Mouse (Mus musculus): ENCODE data around the gene Cpne9. TPM values are rescaled to one million over a fixed set of nuclear protein-coding genes. Genes with fewer than 3 reads are reported as not detected.

The Cpne9 gene
- polyA plus RNA-seq (2014; fragmentation: Nextera tagmentation; extraction: Ambion mirVana), result 0.11 TPM in 1 of 2 replicates, not detected in the other

DNA sequence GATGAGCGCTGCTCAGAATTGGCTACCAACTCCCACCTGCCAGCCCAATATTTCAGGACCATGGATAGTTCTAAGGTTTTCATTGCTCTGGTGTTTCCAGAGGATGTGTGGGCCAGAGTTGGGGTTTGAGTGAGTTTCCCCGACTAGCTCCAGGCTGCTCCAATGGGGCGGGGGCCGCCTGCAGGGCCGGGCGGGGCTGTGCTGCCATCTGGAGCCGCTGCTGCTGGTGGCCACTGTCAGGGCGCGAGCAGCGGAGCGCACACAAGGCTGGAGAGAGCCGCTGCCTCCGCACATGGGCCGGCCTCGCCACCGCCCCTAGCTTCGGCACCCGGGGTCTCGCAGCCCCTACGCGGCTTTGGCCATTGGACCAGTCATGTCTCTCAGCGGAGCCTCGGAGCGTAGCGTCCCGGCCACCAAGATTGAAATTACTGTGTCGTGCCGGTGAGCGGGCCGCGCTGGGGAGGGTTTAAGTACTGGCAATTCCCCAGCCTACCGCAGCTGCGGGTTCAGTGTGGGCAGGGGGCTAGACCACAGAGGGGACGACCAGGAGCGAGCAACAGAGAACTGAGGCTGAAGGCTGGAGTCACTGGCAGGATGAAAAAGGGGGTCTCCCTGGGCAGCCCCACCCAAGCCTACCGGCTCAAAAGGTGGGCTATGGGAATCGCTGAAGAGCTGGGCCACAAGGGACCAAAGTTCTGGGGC, at the start of gene Cpne9:
Cpne9 (plus strand) TSS at position 207 of the 702 bp plus-strand sequence.
- ATAC-seq (ENCODE audit: insufficient number of reproducible peaks, low FRiP score, low TSS enrichment, low read depth) (peak; percentile 73), DNase-seq (ENCODE audit: low spot score) (peak; percentile 75)
- WGBS, result 1% methylated on average over 37 of the region's 37 CpGs
- Histone ChIP-seq H3K27me3 (ENCODE audit: control insufficient read depth, insufficient read depth, low read length) (peaks cover 35% of the 10 kb centered on the region), H3K9me3 (ENCODE audit: control insufficient read depth, low read length) (no peaks in the 10 kb centered on the region), H3K36me3 (ENCODE audit: control insufficient read depth, insufficient read depth, low read length) (peaks cover 3% of the 10 kb centered on the region; the same call in 1 of the 2 replicates), H3K4me1 (ENCODE audit: control insufficient read depth, insufficient read depth, low read length) (peaks cover 3% of the 10 kb centered on the region; the same call in 1 of the 2 replicates), H3K27ac (replicated peaks; ENCODE audit: low read depth, low read length) (no peak within 1 kb of the TSS), H3K9ac (ENCODE audit: low read length) (no peak within 1 kb of the TSS), H3K4me2 (ENCODE audit: low read depth, severe bottlenecking) (peak within 1 kb of the TSS; percentile 23; the same call in 1 of the 2 replicates), H3K4me3 (ENCODE audit: low read depth, low read length) (no peak within 1 kb of the TSS)

DNA sequence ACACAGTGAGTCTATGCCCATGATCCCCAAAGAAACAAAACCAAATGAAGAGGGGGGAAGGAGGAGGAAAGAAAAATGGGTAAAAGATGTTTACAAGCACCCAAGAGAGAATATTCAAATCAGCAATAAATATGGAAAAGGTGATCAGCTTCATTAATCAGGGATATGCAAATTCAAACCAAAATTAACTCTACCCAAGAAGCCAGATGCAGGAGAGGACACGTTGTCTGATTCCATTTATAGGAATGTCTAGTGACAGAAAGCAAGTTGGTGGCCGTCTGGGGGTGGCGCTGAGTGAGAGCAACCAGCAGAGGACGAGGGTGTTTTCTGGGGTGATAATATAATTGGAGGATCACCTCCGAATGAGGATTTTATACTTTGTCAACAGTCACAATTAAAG, 47.0 kb upstream of the Cpne9 start:
- ATAC-seq (ENCODE audit: insufficient number of reproducible peaks, low FRiP score, low TSS enrichment, low read depth) (no peak), DNase-seq (ENCODE audit: low spot score) (no peak)
- no peak overlapping the region for H3K9ac ChIP-seq (ENCODE audit: low read length)
- 0 out of 2 replicates have a peak, but pooled peaks cover under 1% of the 10 kb centered on the region for H3K36me3 ChIP-seq (ENCODE audit: control insufficient read depth, insufficient read depth, low read length)
- no peak overlapping the region for H3K4me3 ChIP-seq (ENCODE audit: low read depth, low read length)
- H3K27ac ChIP-seq (replicated peaks; ENCODE audit: low read depth, low read length), result no peak overlapping the region
- no peaks in the 10 kb centered on the region for H3K27me3 ChIP-seq (ENCODE audit: control insufficient read depth, insufficient read depth, low read length)
- H3K4me1 ChIP-seq (ENCODE audit: control insufficient read depth, insufficient read depth, low read length), result peaks cover 3% of the 10 kb centered on the region; the same call in 1 of the 2 replicates
- H3K9me3 ChIP-seq (ENCODE audit: control insufficient read depth, low read length), result no peaks in the 10 kb centered on the region
- 66% methylated on average over 5 of the region's 5 CpGs for WGBS
- H3K4me2 ChIP-seq (ENCODE audit: low read depth, severe bottlenecking), result no peak overlapping the region

DNA sequence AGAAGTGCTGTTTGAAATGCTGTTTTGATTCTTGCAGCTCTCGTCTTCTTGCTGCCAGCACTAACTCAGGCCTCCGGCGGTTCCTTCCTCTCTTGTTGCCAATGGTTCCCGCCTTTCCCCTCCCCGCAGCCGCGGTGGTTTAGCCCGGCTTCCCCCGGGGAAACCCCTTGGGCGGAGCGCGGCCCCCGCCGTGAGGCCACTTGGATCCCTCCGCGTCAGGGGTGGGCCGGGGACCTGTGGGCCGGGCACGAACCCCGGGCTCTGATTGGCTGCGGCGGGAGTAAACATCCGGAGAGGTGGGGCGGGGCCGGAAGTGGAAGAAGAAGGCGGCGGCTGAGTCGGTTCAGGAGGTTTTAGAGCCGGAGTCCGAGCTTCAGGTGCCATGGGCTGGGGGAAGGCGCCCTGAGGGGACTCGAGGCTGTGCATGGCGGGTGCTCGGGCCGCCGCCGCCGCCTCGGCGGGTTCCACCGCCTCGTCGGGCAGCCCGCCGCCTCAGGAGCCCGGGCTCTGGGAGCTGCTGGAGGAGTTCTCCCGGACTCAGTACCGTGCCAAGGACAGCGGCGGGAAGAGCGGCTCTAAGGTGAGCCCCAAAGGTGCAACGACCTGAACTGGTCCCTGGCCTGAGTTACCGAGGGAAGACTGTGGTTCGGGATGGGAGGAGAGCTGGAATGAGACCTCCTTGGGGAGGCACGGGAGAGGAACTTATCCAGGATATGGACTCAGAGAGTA, 44.4 kb upstream of the Cpne9 start, which contains the start of gene Mtmr14:
Mtmr14 (plus strand) TSS at position 302 of the 729 bp plus-strand sequence.
- under 1% methylated on average over 50 of the region's 55 CpGs for WGBS
- DNase-seq (ENCODE audit: low spot score), result peak; percentile 100
- Histone ChIP-seq H3K4me2 (ENCODE audit: low read depth, severe bottlenecking) (peak within 1 kb of the TSS; percentile 90), H3K27ac (replicated peaks; ENCODE audit: low read depth, low read length) (no peak within 1 kb of the TSS), H3K4me3 (ENCODE audit: low read depth, low read length) (peak within 1 kb of the TSS; percentile 98), H3K9me3 (ENCODE audit: control insufficient read depth, low read length) (no peaks in the 10 kb centered on the region), H3K36me3 (ENCODE audit: control insufficient read depth, insufficient read depth, low read length) (0 out of 2 replicates have a peak, but pooled peaks cover 2% of the 10 kb centered on the region), H3K4me1 (ENCODE audit: control insufficient read depth, insufficient read depth, low read length) (peaks cover 3% of the 10 kb centered on the region; the same call in 1 of the 2 replicates), H3K27me3 (ENCODE audit: control insufficient read depth, insufficient read depth, low read length) (no peaks in the 10 kb centered on the region), H3K9ac (ENCODE audit: low read length) (peak within 1 kb of the TSS; percentile 81)
- peak; percentile 97 for ATAC-seq (ENCODE audit: insufficient number of reproducible peaks, low FRiP score, low TSS enrichment, low read depth)

DNA sequence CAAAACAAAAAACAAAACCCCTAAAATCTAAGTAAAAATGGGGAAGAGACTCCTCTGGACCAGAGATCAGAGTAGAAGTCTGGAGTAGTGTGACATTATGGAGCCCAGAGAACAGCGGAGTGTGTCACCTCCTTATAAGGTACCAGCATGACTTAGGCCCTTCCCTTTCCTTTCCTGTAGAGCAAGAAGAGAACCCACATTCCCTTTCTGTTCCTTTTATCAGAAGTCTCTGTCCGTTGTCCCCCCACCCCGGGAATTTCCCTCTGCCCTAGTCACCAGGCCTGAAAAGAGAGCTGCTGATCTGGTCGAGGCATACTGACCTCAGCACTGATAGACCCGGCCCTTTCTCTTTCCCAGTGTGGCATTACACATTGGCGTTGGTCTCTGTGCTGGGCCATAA, 43.7 kb upstream of the Cpne9 start:
- Histone ChIP-seq H3K9ac (ENCODE audit: low read length) (peak overlapping the region; percentile 81), H3K4me2 (ENCODE audit: low read depth, severe bottlenecking) (peak overlapping the region; percentile 90), H3K9me3 (ENCODE audit: control insufficient read depth, low read length) (no peaks in the 10 kb centered on the region), H3K27ac (replicated peaks; ENCODE audit: low read depth, low read length) (no peak overlapping the region), H3K4me1 (ENCODE audit: control insufficient read depth, insufficient read depth, low read length) (peaks cover 3% of the 10 kb centered on the region; the same call in 1 of the 2 replicates), H3K4me3 (ENCODE audit: low read depth, low read length) (peak overlapping the region; percentile 98), H3K27me3 (ENCODE audit: control insufficient read depth, insufficient read depth, low read length) (no peaks in the 10 kb centered on the region), H3K36me3 (ENCODE audit: control insufficient read depth, insufficient read depth, low read length) (0 out of 2 replicates have a peak, but pooled peaks cover 2% of the 10 kb centered on the region)
- DNase-seq (ENCODE audit: low spot score) (no peak), ATAC-seq (ENCODE audit: insufficient number of reproducible peaks, low FRiP score, low TSS enrichment, low read depth) (no peak)
- 36% methylated on average over 6 of the region's 6 CpGs for WGBS

DNA sequence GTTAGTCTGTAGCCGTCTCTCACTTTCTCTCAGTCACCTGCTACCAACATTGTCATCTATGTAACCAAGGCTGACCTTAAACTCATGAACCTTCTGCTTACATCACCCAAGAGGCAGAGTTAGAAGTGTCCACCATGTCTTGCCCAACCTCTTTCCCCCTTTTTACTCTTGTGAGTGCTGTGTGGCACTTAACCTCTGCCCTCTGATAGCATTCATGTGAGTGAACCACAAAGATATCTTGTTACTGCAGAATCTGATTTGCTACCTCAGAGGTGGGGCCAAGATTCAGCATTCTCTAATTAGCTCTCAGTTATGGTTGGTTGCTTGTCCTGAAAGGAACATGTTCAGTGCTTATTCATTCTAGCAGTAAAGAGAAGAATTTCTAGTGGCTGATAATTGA, 39.4 kb upstream of the Cpne9 start:
- no peaks in the 10 kb centered on the region for H3K27me3 ChIP-seq (ENCODE audit: control insufficient read depth, insufficient read depth, low read length)
- peaks cover 3% of the 10 kb centered on the region; the same call in 1 of the 2 replicates for H3K4me1 ChIP-seq (ENCODE audit: control insufficient read depth, insufficient read depth, low read length)
- no peak overlapping the region for H3K27ac ChIP-seq (replicated peaks; ENCODE audit: low read depth, low read length)
- 0 out of 2 replicates have a peak, but pooled peaks cover 4% of the 10 kb centered on the region for H3K36me3 ChIP-seq (ENCODE audit: control insufficient read depth, insufficient read depth, low read length)
- no peak overlapping the region for H3K9ac ChIP-seq (ENCODE audit: low read length)
- H3K4me3 ChIP-seq (ENCODE audit: low read depth, low read length), result no peak overlapping the region
- no peak overlapping the region for H3K4me2 ChIP-seq (ENCODE audit: low read depth, severe bottlenecking)
- ATAC-seq (ENCODE audit: insufficient number of reproducible peaks, low FRiP score, low TSS enrichment, low read depth), result no peak
- 97% methylated on average over 1 of the region's 1 CpGs for WGBS
- no peaks in the 10 kb centered on the region for H3K9me3 ChIP-seq (ENCODE audit: control insufficient read depth, low read length)
- DNase-seq (ENCODE audit: low spot score), result no peak

DNA sequence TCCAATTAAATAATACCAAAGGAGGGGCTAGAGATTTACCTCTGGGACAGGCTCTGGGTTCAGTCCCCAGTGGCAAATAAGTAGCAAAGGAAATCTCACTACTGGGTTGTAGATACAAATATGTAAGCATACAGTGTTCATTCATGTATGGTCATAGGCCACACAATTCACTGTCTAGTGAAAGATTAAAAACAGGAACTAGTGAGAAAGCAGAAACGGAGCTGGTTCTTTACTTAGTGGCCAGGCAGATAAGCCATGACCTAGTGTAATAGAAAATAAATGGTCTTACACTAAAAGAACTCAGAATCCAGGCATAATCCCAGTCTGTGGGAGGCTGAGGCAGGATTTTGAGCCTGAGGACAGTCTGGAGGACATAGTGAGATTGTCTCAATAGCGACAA, 36.5 kb upstream of the Cpne9 start:
- no peak for ATAC-seq (ENCODE audit: insufficient number of reproducible peaks, low FRiP score, low TSS enrichment, low read depth)
- no peaks in the 10 kb centered on the region for H3K4me1 ChIP-seq (ENCODE audit: control insufficient read depth, insufficient read depth, low read length)
- WGBS, result 91% methylated on average over 2 of the region's 2 CpGs
- no peak overlapping the region for H3K4me3 ChIP-seq (ENCODE audit: low read depth, low read length)
- H3K9ac ChIP-seq (ENCODE audit: low read length), result no peak overlapping the region
- no peak overlapping the region for H3K4me2 ChIP-seq (ENCODE audit: low read depth, severe bottlenecking)
- no peak for DNase-seq (ENCODE audit: low spot score)
- no peaks in the 10 kb centered on the region for H3K9me3 ChIP-seq (ENCODE audit: control insufficient read depth, low read length)
- H3K36me3 ChIP-seq (ENCODE audit: control insufficient read depth, insufficient read depth, low read length), result 0 out of 2 replicates have a peak, but pooled peaks cover 2% of the 10 kb centered on the region
- H3K27ac ChIP-seq (replicated peaks; ENCODE audit: low read depth, low read length), result no peak overlapping the region
- no peaks in the 10 kb centered on the region for H3K27me3 ChIP-seq (ENCODE audit: control insufficient read depth, insufficient read depth, low read length)

DNA sequence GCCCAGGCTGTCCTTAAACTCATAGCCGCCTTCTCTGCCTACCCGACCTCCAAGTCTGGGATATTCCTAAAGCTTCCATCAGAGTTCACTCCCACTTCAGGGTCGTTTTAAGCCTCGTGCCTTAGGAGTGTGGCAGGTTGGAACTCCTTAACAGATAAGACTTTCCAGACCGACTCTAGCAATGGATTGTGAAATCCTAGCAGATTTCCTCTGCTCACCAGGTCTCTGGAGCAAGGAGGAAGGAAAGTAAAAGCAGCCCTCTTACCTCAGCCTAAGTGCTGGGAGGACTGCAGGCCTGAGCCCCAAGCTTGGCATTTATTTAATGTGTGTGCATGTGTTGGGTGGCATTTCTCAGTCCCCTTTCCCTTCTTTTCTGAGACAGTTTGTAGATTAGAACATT, 31.3 kb upstream of the Cpne9 start:
- H3K4me3 ChIP-seq (ENCODE audit: low read depth, low read length), result no peak overlapping the region
- WGBS, result 88% methylated on average over 5 of the region's 5 CpGs
- H3K27ac ChIP-seq (replicated peaks; ENCODE audit: low read depth, low read length), result no peak overlapping the region
- no peaks in the 10 kb centered on the region for H3K27me3 ChIP-seq (ENCODE audit: control insufficient read depth, insufficient read depth, low read length)
- peaks cover 7% of the 10 kb centered on the region; the same call in 1 of the 2 replicates for H3K36me3 ChIP-seq (ENCODE audit: control insufficient read depth, insufficient read depth, low read length)
- no peaks in the 10 kb centered on the region for H3K9me3 ChIP-seq (ENCODE audit: control insufficient read depth, low read length)
- no peak overlapping the region for H3K9ac ChIP-seq (ENCODE audit: low read length)
- ATAC-seq (ENCODE audit: insufficient number of reproducible peaks, low FRiP score, low TSS enrichment, low read depth) (no peak), DNase-seq (ENCODE audit: low spot score) (no peak)
- H3K4me2 ChIP-seq (ENCODE audit: low read depth, severe bottlenecking), result no peak overlapping the region
- H3K4me1 ChIP-seq (ENCODE audit: control insufficient read depth, insufficient read depth, low read length), result no peaks in the 10 kb centered on the region

DNA sequence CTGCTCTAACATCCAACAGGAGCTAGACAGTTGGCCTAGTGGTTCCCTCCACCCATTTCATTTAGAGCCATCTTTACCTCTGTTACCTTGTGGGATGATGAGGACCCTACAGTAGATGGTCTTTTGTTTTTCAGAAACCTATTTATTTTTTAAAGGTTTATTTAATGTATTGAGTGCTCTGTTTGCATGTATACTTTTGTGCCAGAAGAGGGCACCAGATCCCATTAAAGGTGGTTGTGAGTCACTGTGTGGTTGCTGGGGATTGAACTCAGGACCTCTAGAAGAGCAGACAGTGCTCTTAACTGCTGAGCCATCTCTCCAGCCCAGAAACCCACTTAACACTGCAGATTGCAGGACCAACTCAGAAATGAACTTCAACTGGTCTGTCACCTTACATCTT, 30.2 kb upstream of the Cpne9 start:
- Histone ChIP-seq H3K4me3 (ENCODE audit: low read depth, low read length) (no peak overlapping the region), H3K36me3 (ENCODE audit: control insufficient read depth, insufficient read depth, low read length) (peaks cover 9% of the 10 kb centered on the region; the same call in 1 of the 2 replicates), H3K9ac (ENCODE audit: low read length) (no peak overlapping the region), H3K4me1 (ENCODE audit: control insufficient read depth, insufficient read depth, low read length) (no peaks in the 10 kb centered on the region), H3K27me3 (ENCODE audit: control insufficient read depth, insufficient read depth, low read length) (no peaks in the 10 kb centered on the region), H3K9me3 (ENCODE audit: control insufficient read depth, low read length) (no peaks in the 10 kb centered on the region), H3K4me2 (ENCODE audit: low read depth, severe bottlenecking) (no peak overlapping the region), H3K27ac (replicated peaks; ENCODE audit: low read depth, low read length) (no peak overlapping the region)
- no peak for ATAC-seq (ENCODE audit: insufficient number of reproducible peaks, low FRiP score, low TSS enrichment, low read depth)
- DNase-seq (ENCODE audit: low spot score), result no peak

All from limb, embryonic 11.5 days (tissue).